Mouse (Mus musculus): Measurements from ENCODE around the gene Kif5c. TPM values are rescaled to one million over a fixed set of nuclear protein-coding genes. Genes with fewer than 3 reads are reported as not detected.
A peak's percentile ranks its signal among the peaks of the same experiment; 100 is the strongest.

Kif5c gene
- polyA plus RNA-seq, 1 experiment from 2014 or later: 183 TPM

DNA sequence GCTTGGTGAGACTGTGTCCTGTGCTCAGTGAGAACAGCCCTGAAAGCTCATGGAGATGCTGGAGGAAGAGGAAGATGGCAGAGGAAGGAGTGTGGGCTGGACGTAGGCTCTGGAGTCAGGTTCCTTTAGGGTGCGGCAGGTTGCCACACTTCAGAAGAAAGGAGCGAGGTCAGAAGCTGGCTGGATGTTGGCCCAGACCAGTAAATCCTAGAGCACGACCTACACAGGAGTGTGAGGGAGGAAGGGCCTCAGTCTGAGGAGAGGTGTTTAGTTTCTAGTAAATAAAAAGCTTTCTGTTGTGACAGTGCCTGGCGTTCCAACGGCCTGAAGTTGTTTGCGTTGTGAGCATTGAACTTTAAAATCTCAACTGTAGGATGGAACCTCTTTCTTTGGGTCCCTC, 59.3 kb downstream of the Kif5c start:
- H3K27ac ChIP-seq: peak overlapping the region; percentile 82
- no peaks in the 10 kb centered on the region for H3K27me3 ChIP-seq
- H3K36me3 ChIP-seq: peaks cover 18% of the 10 kb centered on the region
- H3K4me1 ChIP-seq (replicated peaks): peaks cover 73% of the 10 kb centered on the region
- H3K4me3 ChIP-seq (replicated peaks): no peak overlapping the region
- no peaks in the 10 kb centered on the region for H3K9me3 ChIP-seq
- no peak overlapping the region for H3K9ac ChIP-seq (replicated peaks)
- no peak for ATAC-seq
- no peak overlapping the region for H3K4me2 ChIP-seq (replicated peaks)
- 70% methylated on average over 7 of the region's 7 CpGs for WGBS

DNA sequence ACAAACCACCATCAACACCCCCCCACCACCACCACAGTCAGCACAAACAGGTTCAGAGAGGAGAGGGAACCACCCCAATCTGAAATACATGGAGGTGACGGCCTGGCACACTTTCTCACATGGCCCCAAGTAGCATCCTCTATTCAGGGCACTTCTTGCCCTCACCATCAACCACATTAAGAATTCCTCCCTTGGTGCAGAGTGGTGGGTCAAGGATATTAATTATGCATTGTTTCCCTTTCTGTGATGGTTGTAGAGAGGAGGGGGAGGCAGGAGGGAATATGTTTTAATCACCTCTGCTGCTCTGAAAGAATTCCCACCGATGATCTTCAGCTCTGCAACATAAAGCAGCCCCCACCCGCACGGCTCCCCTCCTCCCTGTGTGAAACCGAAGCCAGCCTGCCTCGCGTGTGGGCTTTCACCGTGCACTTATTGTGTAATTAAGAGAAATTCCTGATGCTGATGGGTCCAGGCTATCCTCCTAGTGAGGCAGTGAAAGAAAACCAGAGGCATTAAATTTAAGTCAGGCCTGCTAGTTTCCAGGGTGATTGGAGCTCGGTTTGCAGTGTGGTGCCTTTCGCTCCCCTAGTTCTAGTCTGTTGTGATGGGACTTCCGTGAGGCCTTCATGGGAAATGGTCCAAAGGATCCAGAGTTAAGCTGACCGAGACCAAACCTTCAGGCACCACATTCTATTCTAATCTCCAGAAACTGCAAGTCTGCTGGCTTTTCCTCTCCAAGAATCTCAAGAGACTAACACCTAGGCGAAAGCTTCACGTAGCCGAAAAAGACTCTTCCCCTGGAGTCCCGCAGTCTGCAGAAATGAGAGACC, 60.3 kb downstream of the Kif5c start:
- Histone ChIP-seq H3K27me3 (no peaks in the 10 kb centered on the region), H3K4me2 (replicated peaks) (0 out of 2 replicates have a peak overlapping the region, but pooled peaks have one; percentile 13), H3K4me1 (replicated peaks) (peaks cover 73% of the 10 kb centered on the region), H3K36me3 (peaks cover 18% of the 10 kb centered on the region), H3K4me3 (replicated peaks) (no peak overlapping the region), H3K9ac (replicated peaks) (peak overlapping the region; percentile 29; the same call in 1 of the 2 replicates), H3K9me3 (no peaks in the 10 kb centered on the region), H3K27ac (peak overlapping the region; percentile 82)
- ATAC-seq: peak; percentile 76
- 48% methylated on average over 16 of the region's 16 CpGs for WGBS

DNA sequence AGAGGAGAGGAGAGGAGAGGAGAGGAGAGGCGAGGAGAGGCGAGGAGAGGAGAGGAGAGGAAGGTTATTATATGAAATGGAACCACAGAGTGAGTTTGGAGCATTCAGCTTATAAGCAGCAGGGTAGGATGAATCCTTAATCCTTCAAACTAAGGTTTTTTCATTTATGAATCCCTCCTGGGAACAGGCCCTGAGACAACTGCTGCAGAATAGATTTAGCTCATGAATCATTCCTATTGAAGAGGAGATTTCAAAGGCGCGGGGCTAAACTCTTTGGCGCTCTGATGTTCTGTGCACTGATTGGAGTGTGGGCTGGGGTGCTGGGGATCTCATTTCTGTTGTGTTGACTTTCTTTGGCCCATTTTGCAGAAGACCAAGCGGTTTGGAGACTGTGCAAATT, 63.7 kb downstream of the Kif5c start:
- no peaks in the 10 kb centered on the region for H3K27me3 ChIP-seq
- no peak overlapping the region for H3K4me3 ChIP-seq (replicated peaks)
- H3K4me2 ChIP-seq (replicated peaks): no peak overlapping the region
- H3K4me1 ChIP-seq (replicated peaks): peaks cover 57% of the 10 kb centered on the region
- no peaks in the 10 kb centered on the region for H3K9me3 ChIP-seq
- 40% methylated on average over 5 of the region's 6 CpGs for WGBS
- H3K27ac ChIP-seq: peak overlapping the region; percentile 60
- no peak overlapping the region for H3K9ac ChIP-seq (replicated peaks)
- peak; percentile 25; the same call in 1 of the 2 replicates for ATAC-seq
- H3K36me3 ChIP-seq: peaks cover 18% of the 10 kb centered on the region

DNA sequence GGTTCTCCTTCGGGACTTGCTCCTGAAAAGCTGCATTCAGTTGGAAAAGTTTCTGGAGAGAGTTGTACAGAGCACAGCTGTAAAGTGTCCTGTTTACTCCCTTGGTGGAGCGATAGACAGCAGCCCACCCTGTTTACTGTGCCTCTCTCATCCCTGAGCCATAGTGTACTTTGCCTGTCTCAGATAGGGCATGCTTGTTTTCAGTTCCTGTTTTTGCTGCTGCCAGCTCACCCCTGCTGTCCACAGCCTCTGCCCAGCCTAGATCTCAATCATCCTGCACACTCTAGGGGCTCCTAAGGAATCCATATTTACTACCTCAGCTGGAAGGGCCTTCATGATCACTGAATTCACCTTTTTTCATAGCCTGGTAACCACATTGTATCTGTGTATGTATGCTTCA, 65.7 kb downstream of the Kif5c start:
- Histone ChIP-seq H3K36me3 (peaks cover 24% of the 10 kb centered on the region), H3K27me3 (no peaks in the 10 kb centered on the region), H3K4me2 (replicated peaks) (no peak overlapping the region), H3K9me3 (no peaks in the 10 kb centered on the region), H3K4me1 (replicated peaks) (peaks cover 40% of the 10 kb centered on the region), H3K9ac (replicated peaks) (no peak overlapping the region), H3K4me3 (replicated peaks) (no peak overlapping the region), H3K27ac (no peak overlapping the region)
- WGBS: 66% methylated on average over 2 of the region's 2 CpGs
- no peak for ATAC-seq

DNA sequence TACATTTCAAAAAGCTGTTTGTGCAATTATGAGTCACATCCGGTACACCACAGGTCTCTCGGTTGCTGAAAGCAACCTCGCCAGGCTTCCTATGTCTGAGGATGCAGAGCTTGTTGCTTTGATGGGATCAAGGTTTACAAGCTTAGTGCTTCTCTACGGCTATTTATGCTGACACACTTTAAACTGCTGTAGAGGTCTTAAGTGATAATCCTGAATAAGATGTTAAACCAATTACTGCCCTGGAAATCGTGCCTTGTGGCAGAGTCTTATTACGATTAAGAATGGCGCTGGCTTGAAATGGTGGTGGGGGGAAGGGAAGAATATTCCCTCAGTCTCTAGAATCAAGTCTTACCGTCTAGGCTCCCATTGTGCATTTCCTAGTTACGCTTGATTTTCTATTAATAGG, 71.3 kb downstream of the Kif5c start:
- Histone ChIP-seq H3K4me3 (replicated peaks) (no peak overlapping the region), H3K27me3 (no peaks in the 10 kb centered on the region), H3K36me3 (peaks cover 14% of the 10 kb centered on the region; the same call in 1 of the 2 replicates), H3K4me1 (replicated peaks) (peaks cover 51% of the 10 kb centered on the region), H3K9me3 (no peaks in the 10 kb centered on the region), H3K4me2 (replicated peaks) (no peak overlapping the region), H3K9ac (replicated peaks) (no peak overlapping the region), H3K27ac (peak overlapping the region; percentile 65)
- 21% methylated on average over 9 of the region's 9 CpGs for WGBS
- ATAC-seq: peak; percentile 61

DNA sequence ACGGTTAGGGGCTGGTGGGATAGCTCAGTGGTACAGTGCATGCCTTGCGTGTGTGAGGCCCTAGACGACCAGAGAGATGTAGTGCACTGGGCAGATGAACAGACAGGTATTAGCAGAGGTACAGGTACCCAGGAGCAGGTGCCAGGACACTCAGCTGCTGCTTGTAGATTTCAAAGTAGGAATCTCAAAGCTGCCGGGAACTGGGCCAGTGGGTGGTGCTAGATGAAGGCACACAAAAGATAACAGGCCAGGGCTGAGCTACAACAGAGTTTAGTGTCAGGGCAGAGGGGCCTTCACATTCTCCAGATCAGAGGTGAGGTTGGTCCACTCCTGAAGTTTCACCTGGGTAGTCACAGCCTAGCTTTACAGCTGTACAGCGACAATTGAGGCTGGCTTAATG, 72.3 kb downstream of the Kif5c start:
- no peaks in the 10 kb centered on the region for H3K27me3 ChIP-seq
- no peak overlapping the region for H3K4me3 ChIP-seq (replicated peaks)
- no peaks in the 10 kb centered on the region for H3K9me3 ChIP-seq
- H3K27ac ChIP-seq: 0 out of 2 replicates have a peak overlapping the region, but pooled peaks have one; percentile 22
- WGBS: 72% methylated on average over 5 of the region's 5 CpGs
- H3K9ac ChIP-seq (replicated peaks): 0 out of 2 replicates have a peak overlapping the region, but pooled peaks have one; percentile 7
- peak; percentile 49; the same call in 1 of the 2 replicates for ATAC-seq
- H3K4me1 ChIP-seq (replicated peaks): peaks cover 48% of the 10 kb centered on the region
- peaks cover 22% of the 10 kb centered on the region; the same call in 1 of the 2 replicates for H3K36me3 ChIP-seq
- H3K4me2 ChIP-seq (replicated peaks): no peak overlapping the region

DNA sequence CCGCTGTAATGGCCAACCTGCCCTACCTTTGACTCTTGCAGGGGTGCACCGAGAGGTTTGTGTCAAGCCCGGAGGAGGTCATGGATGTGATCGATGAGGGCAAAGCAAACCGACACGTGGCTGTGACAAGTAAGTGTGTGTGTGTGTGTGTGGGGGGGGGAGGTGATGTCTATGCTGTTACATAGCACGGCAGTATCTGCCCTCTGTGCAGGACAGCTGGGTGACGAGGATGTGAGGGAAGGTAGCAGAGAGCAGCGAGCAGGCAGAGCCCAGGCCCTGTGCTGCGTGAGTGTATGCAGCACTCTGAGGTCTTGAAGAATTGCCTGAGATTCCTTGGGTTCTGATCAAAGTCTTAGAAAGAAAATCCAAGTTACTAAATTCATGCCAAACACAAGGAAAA, 75.6 kb downstream of the Kif5c start:
- 54% methylated on average over 10 of the region's 10 CpGs for WGBS
- Histone ChIP-seq H3K4me1 (replicated peaks) (peaks cover 48% of the 10 kb centered on the region), H3K27me3 (no peaks in the 10 kb centered on the region), H3K36me3 (peaks cover 34% of the 10 kb centered on the region), H3K9me3 (no peaks in the 10 kb centered on the region), H3K4me3 (replicated peaks) (no peak overlapping the region), H3K4me2 (replicated peaks) (no peak overlapping the region), H3K9ac (replicated peaks) (0 out of 2 replicates have a peak overlapping the region, but pooled peaks have one; percentile 14), H3K27ac (peak overlapping the region; percentile 61)
- peak; percentile 57; the same call in 1 of the 2 replicates for ATAC-seq

DNA sequence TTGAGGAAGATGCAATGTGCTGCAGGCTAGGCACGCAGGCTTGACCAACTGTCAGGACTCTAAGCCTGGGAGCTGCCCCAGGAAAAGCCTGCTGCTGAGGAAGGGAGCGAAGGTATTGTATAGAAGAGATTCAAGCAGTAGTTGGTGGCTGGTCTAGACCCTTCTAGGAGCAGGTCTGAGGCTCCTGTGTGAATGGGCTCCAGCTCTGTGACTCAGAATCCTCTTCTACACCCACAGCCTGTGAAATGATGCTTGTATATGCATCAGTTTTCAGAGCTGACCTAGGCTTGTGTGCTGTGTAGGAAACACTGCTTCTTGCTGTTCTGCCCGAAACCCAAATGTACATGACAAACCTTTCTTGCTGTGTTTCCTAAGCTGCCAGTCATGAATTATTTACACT, 76.4 kb downstream of the Kif5c start:
- 81% methylated on average over 3 of the region's 3 CpGs for WGBS
- Histone ChIP-seq H3K27me3 (no peaks in the 10 kb centered on the region), H3K4me3 (replicated peaks) (no peak overlapping the region), H3K4me1 (replicated peaks) (peaks cover 41% of the 10 kb centered on the region), H3K4me2 (replicated peaks) (no peak overlapping the region), H3K9ac (replicated peaks) (no peak overlapping the region), H3K27ac (peak overlapping the region; percentile 21; the same call in 1 of the 2 replicates), H3K9me3 (no peaks in the 10 kb centered on the region), H3K36me3 (peaks cover 41% of the 10 kb centered on the region)
- ATAC-seq: no peak

DNA sequence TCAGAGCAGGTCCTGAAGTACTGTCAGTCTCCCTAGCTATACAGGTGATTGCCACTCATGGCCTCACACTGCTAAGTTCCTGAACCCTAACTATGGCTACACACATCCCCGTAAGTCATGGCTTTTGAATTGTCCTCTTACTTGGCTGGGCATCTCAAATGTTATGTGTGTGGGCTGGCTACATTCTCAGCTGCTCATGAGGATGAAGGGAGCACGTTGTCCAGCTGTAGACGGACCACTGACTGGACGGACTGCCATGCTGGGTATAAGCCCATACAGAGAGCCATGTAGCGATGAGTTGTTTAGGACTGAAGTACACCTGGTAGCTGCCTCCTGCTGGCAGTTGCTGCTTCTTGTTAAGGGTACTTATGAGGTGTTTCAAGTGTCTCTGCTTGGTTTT, 79.8 kb downstream of the Kif5c start:
- H3K9me3 ChIP-seq: no peaks in the 10 kb centered on the region
- no peak for ATAC-seq
- peaks cover 72% of the 10 kb centered on the region for H3K36me3 ChIP-seq
- 92% methylated on average over 5 of the region's 5 CpGs for WGBS
- no peak overlapping the region for H3K9ac ChIP-seq (replicated peaks)
- peaks cover 16% of the 10 kb centered on the region for H3K4me1 ChIP-seq (replicated peaks)
- H3K4me3 ChIP-seq (replicated peaks): no peak overlapping the region
- no peak overlapping the region for H3K4me2 ChIP-seq (replicated peaks)
- no peak overlapping the region for H3K27ac ChIP-seq
- H3K27me3 ChIP-seq: no peaks in the 10 kb centered on the region

DNA sequence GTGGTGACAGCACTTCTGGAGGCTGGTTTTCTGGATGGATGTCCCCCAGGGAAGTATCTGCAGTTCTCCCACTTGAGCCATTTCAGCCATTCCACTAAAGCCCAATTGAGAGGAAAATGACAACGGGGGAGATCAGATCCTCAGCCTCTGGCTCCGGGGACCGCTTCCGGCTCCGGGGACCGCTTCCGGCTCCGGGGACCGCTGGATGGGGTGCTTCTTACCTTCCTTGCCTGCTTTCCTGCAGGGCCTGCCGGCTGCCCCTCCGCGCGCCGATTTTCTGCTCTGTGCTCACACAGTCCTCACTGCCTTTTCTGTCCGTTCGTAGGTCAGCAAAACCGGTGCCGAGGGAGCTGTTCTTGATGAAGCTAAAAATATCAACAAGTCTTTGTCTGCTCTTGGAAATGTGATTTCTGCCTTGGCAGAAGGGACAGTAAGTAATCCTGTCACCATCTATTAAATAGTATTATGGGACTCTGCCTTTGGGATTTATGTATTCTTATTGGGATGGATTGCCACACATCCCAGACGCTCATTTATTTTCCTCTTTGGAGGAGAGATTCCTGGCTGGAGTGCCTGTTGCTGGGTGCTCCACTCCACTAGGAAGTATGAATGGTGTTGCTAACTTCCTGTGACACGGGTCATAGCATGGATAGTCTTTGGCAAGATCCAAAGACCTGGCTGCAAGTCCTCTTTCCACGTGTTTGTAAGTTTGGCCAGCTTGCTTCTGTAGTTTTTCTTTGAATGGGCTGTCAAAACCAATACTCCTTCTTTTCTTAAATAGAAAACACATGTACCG, 81.3 kb downstream of the Kif5c start:
- Histone ChIP-seq H3K4me3 (replicated peaks) (no peak overlapping the region), H3K36me3 (peaks cover 79% of the 10 kb centered on the region)
- WGBS: 95% methylated on average over 22 of the region's 22 CpGs

DNA sequence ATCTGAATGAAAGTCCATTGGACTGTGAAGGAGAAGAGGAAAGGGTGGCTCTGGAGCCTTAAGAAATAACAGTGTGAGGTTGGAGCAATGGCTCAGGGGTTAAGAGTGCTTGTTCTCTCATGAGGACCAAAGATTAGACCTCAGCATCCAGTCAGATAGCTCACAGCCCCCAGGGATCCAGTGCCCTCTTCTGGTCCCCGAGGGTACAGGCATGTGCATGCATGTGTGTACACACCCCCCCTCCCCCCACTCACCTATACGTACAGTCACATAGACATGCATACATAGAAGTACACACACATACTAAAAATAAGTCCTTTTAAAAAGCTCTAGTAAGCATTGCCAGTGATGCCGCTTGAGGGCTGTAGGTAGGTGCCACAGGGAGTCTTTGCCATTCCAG, 91.1 kb downstream of the Kif5c start:
- 85% methylated on average over 3 of the region's 3 CpGs for WGBS
- 0 out of 2 replicates have a peak overlapping the region, but pooled peaks have one; percentile 1 for H3K27ac ChIP-seq
- H3K27me3 ChIP-seq: no peaks in the 10 kb centered on the region
- H3K4me3 ChIP-seq (replicated peaks): no peak overlapping the region
- H3K9me3 ChIP-seq: no peaks in the 10 kb centered on the region
- ATAC-seq: 0 out of 2 replicates have a peak, but pooled peaks have one; percentile 32
- H3K36me3 ChIP-seq: peaks cover 69% of the 10 kb centered on the region
- no peak overlapping the region for H3K4me2 ChIP-seq (replicated peaks)
- H3K4me1 ChIP-seq (replicated peaks): 0 out of 2 replicates have a peak, but pooled peaks cover 8% of the 10 kb centered on the region
- no peak overlapping the region for H3K9ac ChIP-seq (replicated peaks)

More for the DNA sequence above, 81.3 kb downstream of the Kif5c start:
- no peaks in the 10 kb centered on the region for H3K27me3 ChIP-seq
- peaks cover 3% of the 10 kb centered on the region for H3K4me1 ChIP-seq (replicated peaks)
- H3K4me2 ChIP-seq (replicated peaks): no peak overlapping the region
- ATAC-seq: no peak
- H3K9ac ChIP-seq (replicated peaks): no peak overlapping the region
- H3K27ac ChIP-seq: no peak overlapping the region
- H3K9me3 ChIP-seq: no peaks in the 10 kb centered on the region

DNA sequence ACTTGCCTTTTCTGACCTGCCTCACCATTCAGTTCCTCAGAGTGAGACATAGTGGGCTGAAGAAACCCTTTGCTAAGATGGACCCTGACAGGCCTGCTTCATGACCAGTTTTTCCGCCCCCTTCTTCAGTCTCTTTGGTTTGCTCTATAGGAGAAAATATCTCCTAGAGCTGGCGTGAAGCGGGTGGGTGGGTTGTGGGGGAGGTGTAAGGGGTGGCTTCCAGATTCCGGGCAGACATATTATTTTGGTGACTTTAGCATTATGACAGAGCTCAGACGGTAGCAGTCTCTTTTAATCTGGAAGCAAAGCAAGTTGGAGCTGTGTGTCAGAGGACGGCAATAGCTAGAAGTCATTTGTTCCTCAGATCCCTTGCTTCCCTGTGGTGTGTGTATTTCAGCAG, 92.6 kb downstream of the Kif5c start:
- H3K27me3 ChIP-seq: no peaks in the 10 kb centered on the region
- no peaks in the 10 kb centered on the region for H3K9me3 ChIP-seq
- peaks cover 71% of the 10 kb centered on the region for H3K36me3 ChIP-seq
- ATAC-seq: no peak
- H3K9ac ChIP-seq (replicated peaks): peak overlapping the region; percentile 23; the same call in 1 of the 2 replicates
- 0 out of 2 replicates have a peak, but pooled peaks cover 8% of the 10 kb centered on the region for H3K4me1 ChIP-seq (replicated peaks)
- H3K27ac ChIP-seq: peak overlapping the region; percentile 67
- no peak overlapping the region for H3K4me3 ChIP-seq (replicated peaks)
- H3K4me2 ChIP-seq (replicated peaks): no peak overlapping the region
- 85% methylated on average over 6 of the region's 6 CpGs for WGBS

Data from midbrain, embryonic 13.5 days (tissue).